Mouse (Mus musculus): ENCODE results near the gene Fbxw27.
"Not testable (repeated sequence)": the region's sequence is repeated elsewhere in the genome, so short reads cannot be mapped to it uniquely, and the experiment has no call there.

Fbxw27 gene

DNA sequence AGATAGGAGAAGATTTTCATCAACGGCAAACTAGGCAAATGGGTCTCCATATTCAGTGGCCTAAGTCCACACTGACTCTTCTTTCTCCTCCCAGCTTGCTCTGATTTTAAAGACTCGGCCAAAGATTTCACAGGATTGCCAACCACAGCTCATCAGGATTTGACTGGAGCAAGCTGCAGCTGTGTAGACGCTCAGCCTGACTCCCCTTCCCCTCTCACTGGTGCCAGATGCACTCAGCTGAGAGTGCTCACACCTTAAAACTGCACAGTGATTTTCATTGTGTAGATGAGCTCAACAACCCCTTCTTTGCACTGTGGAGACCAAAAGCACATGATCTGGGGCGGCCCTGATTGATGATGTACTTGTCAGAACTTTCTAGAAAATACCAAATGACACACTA lies at the start of gene Fbxw27:
Gene Fbxw27, minus strand, starts transcription at position 101 of the 400 bp plus-strand sequence.
- not testable (repeated sequence) for DNase-seq (ENCODE audit: low spot score)

DNA sequence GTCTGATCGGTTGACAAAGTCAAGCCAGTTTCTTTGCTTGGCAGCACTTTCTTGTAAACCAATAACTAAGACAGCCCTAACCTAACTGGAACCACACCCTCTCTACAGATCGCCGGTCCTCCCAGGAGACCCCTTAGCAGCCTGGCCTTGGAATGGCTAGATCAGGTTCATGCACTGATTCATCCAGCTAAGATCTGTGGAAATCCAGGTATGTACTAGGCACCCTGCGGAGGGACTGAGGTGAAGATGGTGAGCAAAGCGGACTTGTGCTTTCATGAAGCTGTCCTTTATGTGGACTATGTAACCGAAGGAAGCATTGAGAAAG lies 42.6 kb upstream of the Fbxw27 start:
- no peak for DNase-seq (ENCODE audit: low spot score)

GRCm38 (mm10) chr9:109832391-109833087 lies 42.1 kb upstream of the Fbxw27 start, which contains the start of gene Nme6:
Gene Nme6, plus strand, starts transcription at chr9:109832749.
- DNase-seq (ENCODE audit: low spot score), result peak; percentile 80

GRCm38 (mm10) chr9:109826181-109826580 lies 35.7 kb upstream of the Fbxw27 start:
- no peak for DNase-seq (ENCODE audit: low spot score)

DNA sequence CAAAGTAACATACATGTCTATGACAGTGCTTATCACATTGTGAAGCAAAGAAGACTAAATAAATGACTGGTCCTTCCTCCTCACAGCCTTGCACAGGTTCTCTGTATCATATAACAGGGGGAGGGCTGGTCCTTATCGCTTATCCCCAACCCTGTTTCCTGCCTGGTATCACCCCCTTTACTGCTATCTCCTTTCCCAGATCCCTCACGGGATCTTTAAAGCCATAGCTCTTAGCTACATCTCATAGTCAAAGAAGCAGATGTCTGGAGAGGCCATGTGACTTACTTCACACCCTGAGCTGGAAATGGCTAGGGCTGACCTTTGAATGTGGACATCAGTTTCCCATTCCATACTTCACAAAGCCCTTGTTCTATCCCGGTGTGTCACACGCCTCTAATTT lies 35.3 kb upstream of the Fbxw27 start:
- no peak for DNase-seq (ENCODE audit: low spot score)

DNA sequence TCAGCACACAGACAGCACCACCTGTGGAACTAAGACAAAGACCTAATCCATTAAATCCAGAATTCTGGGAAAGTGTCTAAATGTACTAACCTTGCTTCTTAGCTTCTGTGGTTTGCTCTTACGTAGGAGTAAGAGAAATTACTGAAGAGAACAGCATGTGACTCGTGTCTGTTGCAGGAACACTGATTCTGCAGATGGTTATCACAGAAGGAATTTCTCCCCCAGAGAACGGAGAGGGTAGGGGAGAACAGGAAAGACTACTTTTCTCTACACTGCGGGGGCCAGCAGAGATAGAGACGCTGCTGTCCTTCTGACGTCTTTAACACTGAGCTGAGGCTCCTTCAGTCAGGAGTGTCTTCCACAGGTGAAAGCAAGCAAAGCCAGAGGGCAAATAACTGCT lies 25.9 kb upstream of the Fbxw27 start:
- DNase-seq (ENCODE audit: low spot score), result no peak

- DNase-seq (ENCODE audit: low spot score), result no peak
Measured at GRCm38 (mm10) chr9:109813424-109813823, 23.0 kb upstream of the Fbxw27 start.

GRCm38 (mm10) chr9:109811980-109812379 lies 21.5 kb upstream of the Fbxw27 start, which contains the start of gene Spink8:
Gene Spink8, plus strand, starts transcription at chr9:109812280.
- no peak for DNase-seq (ENCODE audit: low spot score)

- DNase-seq (ENCODE audit: low spot score), result no peak
Measured at GRCm38 (mm10) chr9:109807898-109808297, 17.4 kb upstream of the Fbxw27 start.

DNA sequence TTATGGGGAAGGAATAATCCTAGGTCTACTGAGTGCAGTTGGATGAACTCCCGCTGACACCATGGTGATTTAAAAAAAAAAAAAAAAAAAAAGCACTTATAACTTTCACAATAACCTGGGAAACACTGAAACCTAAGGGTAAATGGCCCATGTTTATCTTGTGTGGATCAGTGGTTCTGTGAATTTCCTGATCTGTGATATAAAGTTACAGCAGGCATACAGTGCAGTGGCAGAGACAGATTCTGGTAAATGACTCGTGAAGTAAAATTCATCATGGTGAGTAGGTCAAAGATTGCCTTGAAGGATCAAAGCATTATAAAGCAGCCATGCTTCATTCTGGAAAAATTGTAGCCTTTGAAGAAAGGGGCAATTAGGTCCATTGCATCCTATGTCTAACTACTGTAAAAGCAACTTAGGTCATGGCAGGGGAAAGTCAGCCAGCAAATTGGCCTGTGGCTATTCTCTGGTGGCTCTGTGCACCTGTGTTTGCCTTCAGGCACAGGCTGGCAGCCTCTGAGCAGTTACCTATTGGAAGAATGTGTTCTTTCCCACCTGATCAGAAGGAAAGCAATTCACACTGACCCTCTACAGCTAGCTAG lies 16.3 kb upstream of the Fbxw27 start:
- DNase-seq (ENCODE audit: low spot score), result no peak

DNA sequence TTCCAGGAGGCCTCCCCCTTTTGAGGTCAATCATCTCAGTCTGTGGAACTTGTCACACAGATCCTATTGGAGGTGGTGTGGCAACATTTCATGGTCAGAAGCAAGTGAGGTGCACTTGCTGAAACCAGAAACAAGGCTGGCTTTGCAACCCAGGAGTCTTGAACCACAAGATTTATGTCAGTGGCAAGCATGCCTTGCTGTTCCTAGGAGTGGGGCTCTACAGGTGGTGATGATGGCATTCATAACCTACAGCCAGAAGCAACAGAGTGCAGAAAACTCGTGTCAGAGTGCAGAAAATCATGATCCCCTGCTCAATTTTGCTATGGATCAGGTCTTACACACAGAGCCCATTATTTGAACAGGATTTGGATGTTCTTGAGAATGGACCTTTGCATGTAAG lies 15.8 kb upstream of the Fbxw27 start:
- DNase-seq (ENCODE audit: low spot score), result no peak

- not testable (repeated sequence) for DNase-seq (ENCODE audit: low spot score)
Measured at GRCm38 (mm10) chr9:109805596-109805995, 15.1 kb upstream of the Fbxw27 start.

DNA sequence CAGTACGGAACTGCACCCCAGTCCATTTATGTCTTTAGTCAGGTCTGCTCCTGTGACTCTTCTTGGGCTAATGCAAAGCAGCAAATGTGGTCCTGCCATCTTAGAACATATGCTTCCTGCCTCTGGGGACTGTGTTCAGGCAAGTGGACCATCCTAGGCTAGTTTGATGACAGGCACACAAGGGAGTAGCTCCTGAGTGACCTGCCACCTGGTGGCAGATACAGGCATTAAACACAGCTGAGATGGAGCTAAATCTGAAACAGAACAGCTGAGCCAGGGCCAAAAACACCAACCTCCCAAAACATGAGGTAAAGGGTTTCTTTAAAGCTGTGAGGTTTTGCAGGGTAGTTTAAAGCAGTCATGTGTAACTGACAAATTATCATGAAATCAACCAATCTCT lies 7.6 kb upstream of the Fbxw27 start:
- peak; percentile 1 for DNase-seq (ENCODE audit: low spot score)

DNA sequence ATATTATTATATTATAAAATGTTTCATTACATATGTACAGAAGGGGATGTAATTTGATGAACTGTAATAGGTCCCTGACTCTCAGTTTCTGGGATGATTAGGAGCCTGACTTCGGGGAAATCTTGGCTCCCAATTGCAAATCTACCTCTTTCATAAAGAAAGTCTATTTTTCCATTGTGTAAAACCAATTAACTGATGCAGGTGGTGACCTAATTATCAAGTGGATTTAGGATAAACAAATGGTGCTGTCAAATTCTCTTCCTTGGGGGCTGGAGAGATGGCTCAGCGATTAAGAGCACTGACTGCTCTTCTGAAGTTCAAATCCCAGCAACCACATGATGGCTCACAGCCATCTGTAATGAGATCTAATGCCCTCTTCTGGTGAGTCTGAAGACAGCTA lies 5.3 kb upstream of the Fbxw27 start:
- DNase-seq (ENCODE audit: low spot score), result no peak

- no peak for DNase-seq (ENCODE audit: low spot score)
Measured at GRCm38 (mm10) chr9:109795221-109795620, 4.8 kb upstream of the Fbxw27 start.

DNA sequence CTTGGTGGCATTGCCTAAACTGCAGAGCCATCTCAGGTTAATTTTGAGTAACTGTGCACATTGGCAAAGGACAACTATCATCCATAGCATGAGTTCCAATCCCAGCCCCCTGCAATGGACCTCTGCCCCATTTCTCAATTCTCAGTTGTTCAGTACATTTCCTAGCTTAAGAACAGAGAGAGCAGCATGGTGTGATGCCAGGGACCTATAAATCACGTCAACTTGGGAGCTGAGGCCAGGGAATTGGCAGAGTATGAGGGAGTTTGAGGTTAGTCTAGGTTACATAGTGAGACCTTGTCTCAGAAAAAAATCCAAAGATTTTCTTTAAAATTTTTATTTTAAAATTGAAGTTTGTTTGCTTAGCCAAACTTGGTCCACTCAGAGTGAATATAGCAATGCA lies 23.6 kb downstream of the Fbxw27 start:
- DNase-seq (ENCODE audit: low spot score), result not testable (repeated sequence)

- not testable (repeated sequence) for DNase-seq (ENCODE audit: low spot score)
Measured at GRCm38 (mm10) chr9:109745989-109746388, 44.5 kb downstream of the Fbxw27 start, which contains the start of gene Fbxw26. Gene Fbxw26, minus strand, starts transcription at chr9:109746089.

All from T-cell, adult 2 months (primary cell).